Mouse (Mus musculus) layer of hippocampus, postnatal 36 days (tissue): ENCODE results near the gene Afap1. TPM values are rescaled to one million over a fixed set of nuclear protein-coding genes. Genes with fewer than 3 reads are reported as not detected.

Experiments used
- DNase-seq, 2 experiments: peaks; one replicate each; pipeline ENCODE4 v3.0.0; 2022
- total RNA-seq, 2 experiments: library from RNA; stranded (reverse); gene quantifications; 2 replicates each; pipeline ENCODE4 v1.2.3; 2021

Gene Afap1
- total RNA-seq, 2 experiments from 2014 or later = 29.1 to 30.0 TPM

DNA sequence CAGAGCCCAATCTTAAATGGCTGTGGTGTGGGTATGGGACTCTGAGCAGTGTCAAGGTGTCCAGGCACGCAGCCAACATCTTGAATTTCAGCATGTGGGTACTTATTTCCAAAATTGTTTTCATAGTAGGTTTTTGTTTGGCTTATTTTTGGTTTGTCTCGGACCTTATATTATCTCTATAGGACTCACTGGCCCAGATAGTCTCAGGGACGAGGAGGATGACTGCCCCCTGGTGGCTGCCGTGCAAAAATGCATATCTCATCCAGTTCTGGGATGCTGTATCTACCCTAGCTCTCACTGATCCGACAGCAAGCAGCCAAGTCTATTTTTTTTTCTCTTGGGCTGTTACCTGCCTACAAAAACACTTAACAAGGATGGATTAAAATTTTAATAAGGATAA, 82.6 kb downstream of the Afap1 start:
- DNase-seq = peak; percentile 51 to 61

DNA sequence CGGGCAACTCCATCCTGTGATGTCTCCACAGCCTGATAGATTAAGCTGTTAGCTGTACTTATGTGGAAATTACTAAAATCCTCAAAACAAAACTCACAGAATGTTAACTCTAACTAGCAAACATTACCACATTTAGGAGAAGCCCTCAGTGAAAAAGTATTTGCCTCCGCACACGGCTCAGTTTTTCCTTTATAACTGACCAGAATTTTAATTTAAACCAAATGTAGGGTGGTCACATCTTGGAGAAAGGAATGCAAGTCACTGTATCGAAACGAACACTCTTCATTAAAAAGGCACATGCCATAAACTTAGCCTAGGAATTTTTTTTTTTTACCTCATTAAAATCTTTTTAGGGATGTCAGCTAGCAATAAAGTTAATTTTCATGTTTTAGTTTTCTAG, 87.4 kb downstream of the Afap1 start:
- DNase-seq = no peak

DNA sequence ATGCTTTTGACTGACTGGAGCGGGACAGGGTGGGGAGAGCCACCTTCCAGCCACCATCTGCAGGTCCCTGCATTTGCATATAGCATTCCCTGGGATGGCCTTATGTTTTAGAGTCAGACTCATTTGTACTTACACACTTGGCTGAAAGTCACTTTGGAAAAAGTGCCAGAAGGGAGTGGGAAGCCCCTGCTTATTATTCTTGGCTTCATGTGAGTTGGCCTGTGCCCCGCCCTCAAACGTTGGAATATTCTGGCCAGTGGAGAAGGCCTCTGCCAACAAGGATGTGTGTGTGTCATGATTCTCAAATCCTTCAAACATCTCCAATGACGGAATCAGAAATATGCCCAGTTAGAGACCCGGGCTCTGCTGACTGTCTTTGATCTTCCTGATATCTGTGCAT, 88.2 kb downstream of the Afap1 start:
- no peak for DNase-seq

DNA sequence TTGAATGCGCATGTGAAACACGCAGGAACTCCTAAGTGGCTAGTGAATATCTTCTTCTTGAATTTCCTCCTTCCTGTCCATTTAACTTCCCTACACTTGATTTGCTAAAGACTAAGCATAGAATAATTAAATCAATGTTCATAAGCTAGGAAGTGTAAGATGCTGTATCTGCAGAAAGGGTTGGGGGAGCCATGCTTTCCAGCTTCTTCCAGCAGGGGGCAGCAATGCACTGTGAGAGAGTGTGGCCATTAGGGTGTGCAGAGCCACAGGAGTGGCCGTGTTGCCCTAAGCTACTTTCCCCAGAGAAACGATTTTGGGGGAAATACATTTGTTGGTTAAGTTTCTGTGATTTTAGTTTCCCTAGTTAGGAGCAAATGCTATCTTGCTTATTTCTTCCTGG, 88.9 kb downstream of the Afap1 start:
- peak; percentile 80 to 84 for DNase-seq

DNA sequence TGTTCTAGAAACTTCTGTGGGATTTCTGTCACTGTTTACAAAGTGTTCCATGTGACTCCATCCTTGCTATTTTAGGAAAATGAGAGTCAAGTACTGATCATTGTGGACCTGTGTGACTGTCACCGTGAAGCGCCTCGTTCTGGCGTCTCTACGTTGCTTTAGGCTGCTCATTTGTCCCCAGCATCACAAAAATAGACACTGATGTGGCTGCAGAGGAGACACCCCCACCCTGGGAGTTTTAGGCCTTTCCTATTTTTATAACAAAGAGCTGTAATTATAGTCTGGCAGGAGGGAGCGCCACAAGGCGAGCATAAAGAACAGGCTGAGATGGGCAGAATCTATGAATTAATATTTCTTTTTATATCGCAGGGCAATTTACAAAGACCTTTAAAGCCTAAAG, 92.5 kb downstream of the Afap1 start:
- no peak for DNase-seq

DNA sequence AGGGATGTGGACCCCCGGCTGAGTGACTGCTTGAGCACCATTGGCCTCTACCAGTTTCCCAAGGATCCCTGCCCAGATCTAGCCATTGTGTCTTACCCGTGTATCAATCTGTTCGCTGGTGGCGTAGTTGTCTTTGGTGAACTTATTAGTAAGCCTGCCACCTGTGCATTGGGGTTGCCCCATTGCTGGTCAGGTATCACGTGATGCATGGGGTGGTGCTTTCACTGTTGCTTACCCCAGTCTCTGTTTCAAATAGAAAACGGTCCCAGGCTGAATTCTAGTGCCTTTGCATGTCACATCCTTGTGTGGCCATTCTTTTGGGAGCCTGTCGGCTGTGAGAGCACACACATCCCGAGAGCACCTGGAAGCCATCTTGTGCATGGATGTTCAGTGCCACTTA, 95.0 kb downstream of the Afap1 start:
- DNase-seq = no peak

DNA sequence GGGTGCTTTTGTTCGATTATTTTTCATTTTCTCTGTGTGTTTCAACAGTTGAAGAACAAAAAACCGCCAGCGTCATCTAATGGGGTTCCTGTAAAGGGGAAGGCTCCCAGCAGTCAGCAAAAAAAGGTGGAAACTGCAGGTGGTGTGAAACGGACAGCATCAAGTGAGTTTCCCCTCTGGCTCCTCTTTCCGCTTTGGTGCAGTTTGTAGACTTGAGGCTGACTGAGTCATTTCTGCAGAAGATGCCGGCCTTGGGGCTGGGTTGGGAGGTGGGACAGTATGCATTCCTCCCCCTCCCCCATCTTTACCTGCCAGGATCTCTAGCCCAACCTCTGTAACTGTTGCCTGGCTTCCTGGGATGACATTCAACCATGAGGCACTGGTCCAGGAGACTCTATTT, 96.4 kb downstream of the Afap1 start:
- no peak for DNase-seq

DNA sequence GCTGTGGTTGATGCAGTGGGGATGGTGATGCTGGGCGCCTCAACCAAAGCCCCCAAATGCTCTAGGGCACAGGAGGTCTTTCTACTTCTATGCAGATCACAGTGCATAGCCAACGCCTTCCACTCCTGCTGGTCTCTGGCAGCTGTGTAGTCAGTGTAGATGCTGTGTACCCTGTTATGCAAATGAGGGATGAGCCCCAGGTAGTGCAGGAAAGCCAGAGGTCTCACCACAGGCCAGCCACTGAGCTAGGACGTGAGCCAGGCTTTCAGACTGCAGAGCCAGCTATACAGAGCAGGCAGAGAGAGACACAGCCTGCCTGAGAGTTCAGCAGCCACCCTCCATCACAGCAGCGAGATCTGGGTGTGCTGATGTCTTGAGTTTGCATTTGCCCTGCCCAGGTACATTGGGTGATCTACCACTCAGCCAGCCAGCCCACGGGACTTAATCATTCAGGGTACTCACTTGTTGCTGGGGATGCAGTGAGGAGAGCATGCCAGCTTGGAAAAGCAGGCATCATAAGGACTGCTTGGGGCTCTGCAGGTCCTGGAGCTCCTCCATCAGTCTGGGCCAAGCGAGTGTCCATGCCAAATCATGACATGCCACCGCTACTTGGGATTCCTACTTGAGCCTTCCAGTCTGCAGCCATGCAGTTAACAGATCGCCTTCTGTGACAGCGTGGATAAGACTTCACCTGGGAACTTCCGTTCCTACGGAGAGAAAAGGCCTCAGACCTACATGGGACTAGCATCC, 97.0 kb downstream of the Afap1 start:
- DNase-seq = no peak

DNA sequence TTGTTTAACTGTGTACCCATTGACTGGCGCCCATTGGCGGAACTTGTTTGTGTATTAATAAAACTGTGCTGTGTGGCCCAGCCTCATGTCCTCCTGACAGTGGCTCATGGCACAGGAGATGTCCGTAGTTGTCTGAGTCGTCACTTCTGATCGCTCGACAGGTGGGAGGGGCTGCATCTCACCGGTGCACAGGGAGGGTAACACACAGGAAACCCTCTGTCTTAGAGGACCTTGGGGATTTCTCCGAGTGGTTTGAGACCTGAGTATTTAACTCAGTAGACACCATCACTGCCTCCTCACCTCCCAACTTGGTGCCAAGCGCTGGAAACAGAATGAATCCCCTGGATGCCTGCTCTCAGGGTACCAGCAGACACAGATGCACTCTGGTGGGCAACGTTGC, 110.7 kb downstream of the Afap1 start:
- DNase-seq = no peak

DNA sequence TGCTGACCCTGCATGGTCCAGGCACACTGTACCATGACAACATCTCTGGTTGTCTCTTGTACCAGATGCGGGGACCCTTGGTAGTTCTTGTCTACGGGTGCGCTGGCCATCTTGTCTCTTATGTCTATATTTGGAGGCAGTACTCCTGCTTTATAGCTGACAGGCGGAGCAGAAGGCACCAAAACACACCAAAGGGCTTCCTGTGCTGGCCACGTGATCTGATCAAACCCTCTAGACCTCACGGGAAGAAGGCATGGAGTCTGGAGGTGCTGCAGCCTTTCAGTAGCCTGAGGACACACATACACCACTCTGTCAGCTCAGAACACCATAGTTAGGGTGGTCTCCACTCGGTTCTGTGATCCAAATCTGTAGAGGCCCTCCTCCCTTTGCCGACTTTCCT, 113.0 kb downstream of the Afap1 start:
- no peak for DNase-seq

DNA sequence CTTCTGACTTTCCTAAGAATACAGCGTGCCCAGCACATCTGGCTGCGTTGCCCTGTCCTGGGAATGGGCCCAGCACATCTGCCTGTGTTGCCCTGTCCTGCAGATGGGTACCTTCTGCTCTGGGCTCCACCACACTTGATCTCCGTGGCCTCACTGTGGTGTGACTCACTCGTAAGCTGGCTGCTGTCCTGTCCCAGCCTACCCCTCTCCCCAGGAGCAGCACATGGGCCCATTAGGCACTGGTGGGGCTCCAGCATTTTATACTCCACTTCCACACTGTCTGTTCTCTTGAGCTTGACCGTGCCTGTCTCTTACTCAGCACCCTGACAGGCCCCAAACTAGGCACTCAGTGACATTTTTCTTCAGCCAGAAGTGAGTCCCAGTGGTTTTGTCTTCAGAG, 113.5 kb downstream of the Afap1 start:
- no peak for DNase-seq

DNA sequence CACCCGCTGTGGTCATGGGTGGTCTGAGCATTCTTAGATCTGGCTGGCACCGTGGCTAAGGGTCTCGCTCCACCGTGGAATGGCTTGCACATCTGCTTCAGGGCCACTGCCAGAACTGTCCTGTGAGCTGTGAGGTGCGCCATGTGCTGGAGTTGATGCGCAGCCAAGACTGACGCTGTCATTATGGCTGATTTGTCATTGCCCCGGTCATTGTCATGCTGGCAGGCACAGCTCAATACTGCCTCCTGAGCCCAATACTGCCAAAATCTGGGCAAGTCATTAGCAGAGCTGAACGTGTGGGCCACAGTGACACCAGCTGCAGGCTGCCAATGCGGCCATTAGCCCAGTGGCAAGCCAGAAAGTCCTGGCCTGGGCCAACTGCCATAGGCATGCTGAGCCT, 114.5 kb downstream of the Afap1 start:
- DNase-seq = peak; percentile 15 to 33

DNA sequence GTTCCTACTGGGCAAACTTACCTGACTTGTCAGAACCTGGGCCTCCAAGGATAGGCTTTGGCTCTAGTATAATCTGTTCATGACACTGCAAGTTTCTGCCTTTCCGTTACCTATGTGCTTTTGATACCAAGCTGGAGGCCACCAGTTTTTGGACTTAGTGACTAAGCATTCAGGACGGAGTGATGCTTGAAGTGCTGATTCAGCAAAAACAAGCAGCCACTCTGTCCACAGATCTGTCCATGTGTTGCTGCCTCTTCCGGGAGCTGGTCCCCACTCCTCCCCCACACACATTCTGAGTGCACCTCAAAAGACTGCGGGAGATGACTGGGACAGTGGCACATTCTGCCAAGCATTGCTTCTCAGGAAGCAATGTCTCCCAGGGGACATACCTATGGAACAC, 116.3 kb downstream of the Afap1 start:
- DNase-seq = no peak

DNA sequence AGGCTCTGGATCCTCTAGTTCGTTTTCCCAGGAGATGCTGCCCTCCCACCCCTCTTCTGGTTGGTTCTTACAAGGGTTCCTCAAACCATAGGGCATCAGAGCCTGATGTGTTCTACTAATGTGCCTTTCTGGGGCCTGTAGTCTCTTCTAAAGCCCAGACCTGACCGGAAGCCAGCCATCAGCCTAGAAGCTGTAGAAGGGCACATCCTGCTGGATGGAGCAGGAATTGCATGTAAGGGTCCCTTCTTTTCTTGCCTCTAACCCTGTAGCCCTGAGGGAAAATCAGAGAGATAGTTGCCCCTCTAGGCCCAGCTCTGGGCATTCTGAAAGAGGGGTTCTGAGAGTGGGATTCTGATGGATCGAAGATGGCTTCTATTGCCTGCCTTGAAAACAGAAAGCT, 125.2 kb downstream of the Afap1 start:
- DNase-seq = no peak

DNA sequence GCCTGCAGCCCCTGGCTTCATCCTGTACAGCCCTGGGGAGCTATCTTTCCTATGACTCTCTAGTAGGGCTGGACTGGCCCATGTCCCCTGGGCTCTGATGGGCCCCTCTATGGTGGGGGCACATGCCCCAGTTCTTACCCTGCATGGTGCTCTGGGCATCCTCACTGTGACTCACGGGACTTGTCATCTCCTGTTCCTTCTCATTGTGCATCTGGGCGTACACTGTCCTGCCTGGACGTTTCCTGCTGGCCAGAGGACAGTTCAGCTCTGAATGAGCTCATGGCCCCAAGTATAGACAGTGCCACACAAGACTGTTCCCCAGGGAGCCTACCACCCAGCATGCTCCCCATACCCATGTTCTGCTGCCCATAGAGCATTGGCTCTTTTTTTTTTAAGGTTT, 128.0 kb downstream of the Afap1 start:
- no peak for DNase-seq

DNA sequence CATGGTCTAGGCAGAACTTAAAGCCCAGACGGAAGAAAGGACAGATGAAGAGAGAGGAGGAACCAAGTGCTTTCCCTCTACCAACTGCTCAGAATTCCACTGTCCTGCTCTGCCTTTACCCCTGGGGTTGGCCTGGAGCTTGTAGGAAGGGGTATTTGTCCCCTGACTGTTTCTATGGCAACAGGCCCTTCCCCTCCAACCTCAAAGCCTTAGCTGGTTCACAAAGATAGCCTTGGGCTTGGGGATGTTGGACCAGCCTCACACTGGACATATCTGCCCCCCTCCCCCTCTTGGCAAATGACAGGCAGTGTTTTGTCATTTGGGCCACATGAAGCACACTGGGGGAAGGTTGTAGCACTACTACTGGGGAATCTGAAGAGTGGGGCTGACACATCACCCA, 129.2 kb downstream of the Afap1 start:
- DNase-seq = no peak

DNA sequence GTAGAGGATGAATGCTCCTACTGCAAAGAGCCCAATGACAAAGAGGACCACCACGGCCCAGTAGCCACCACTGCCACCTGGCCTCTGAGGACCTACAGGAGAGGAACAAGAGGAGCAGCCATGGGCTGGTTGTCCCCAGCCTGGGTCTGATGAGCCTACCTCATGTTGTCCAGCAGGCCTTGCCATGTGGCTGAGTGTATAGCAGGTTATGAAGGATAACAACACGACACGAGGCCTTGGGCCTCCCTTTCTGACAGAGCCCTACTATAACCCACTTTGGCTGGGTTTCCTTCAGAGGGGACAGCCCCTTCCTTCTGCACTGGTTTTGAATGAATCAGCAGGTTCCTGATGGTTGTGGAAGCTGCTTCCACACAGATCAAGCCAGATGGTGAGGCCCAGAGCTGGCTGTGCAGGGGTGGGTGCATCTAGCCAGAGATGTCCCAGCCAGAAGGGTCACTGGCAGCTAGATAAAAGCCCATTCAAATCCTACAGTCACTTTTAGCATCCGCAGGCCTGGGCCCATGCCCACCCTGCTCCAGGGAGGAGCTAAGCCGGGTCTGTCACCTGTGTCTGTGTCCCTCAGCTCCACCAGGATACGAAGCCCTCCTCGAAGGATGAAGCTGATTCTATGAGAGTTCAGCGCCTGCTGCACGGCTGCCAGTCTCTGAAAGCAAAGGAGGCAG, 131.0 kb downstream of the Afap1 start:
- peak in 1 of 2 experiments; percentile 13 for DNase-seq

DNA sequence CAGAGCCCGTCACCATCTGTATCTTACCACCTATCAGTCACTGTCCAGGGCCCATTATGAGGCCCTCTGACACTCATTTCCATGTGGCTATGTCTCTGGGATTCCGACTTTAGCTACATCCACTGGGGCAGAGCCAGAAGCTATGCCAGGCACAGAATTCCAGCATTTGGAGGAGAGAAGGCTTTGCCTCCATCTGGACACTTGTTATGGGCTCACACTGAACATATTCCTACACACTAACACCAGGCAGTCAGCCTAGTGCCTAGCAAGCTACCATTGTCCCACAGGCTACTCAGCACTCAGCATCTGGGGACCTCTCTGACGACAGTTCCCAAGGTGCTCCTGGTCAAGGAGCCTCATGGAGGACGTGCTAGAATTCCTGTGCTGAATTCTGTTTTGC, 132.0 kb downstream of the Afap1 start:
- DNase-seq = no peak

DNA sequence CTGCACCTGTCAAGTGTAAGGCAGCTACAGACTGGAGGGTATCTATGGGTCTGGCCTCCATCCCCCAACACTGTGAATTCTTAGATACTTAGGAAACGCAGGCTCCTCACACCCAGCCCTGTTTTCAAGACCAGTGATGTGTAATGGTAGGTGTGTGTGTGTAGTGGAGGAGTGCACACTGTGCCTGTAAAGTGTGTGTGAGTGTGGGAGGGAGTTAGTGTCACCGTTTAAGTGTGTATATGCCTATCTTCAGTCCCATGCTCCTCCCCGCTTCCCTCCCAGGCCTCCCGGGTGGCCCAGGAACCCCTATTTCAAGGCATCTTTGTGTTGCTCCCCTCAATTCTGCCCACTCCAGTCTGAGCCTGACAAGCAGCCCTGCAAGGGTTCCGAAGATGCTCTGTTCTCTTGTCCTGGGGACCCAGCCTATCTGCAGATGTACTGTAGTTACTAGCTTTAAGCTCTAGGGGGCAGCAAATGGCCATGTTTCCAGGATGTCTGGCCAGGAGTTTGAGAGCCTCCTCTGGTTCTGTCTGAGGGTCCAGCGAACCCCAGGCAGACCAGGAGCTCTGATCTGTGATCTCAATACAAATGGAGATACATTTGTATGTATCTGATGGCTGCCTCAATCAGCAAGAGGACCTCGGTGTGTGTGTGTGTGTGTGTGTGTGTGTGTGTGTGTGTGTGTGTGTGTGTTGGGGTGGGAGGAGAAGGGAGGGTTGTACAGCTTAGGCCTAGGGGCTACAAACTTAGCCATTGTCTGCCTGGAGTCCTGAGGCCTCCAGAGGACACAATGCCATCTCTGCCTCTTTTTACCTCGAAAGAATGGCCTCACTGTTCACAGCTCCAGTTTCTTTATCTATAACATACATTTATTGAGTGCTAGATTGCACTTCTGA, 140.7 kb downstream of the Afap1 start:
- DNase-seq = peak in 1 of 2 experiments; percentile 54

DNA sequence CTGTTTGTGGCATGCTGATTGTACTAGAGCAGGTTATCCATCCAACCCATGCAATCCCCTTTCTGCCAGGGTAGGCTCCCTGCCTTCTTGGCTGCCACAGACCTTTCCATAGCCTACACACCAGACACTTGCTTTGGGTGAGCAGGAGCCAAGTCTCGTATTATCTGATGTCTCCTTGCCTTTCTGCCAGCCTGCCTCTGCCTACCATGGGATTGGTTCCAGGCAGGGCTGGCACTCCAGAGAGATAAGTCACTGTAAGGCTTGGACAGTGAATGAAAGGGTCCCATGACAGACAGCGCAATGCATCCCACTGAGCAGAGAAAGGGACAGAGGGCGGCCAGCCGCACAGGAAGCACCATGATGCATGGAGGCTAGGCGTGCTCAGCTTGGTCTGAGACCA, 146.5 kb downstream of the Afap1 start:
- DNase-seq = no peak

DNA sequence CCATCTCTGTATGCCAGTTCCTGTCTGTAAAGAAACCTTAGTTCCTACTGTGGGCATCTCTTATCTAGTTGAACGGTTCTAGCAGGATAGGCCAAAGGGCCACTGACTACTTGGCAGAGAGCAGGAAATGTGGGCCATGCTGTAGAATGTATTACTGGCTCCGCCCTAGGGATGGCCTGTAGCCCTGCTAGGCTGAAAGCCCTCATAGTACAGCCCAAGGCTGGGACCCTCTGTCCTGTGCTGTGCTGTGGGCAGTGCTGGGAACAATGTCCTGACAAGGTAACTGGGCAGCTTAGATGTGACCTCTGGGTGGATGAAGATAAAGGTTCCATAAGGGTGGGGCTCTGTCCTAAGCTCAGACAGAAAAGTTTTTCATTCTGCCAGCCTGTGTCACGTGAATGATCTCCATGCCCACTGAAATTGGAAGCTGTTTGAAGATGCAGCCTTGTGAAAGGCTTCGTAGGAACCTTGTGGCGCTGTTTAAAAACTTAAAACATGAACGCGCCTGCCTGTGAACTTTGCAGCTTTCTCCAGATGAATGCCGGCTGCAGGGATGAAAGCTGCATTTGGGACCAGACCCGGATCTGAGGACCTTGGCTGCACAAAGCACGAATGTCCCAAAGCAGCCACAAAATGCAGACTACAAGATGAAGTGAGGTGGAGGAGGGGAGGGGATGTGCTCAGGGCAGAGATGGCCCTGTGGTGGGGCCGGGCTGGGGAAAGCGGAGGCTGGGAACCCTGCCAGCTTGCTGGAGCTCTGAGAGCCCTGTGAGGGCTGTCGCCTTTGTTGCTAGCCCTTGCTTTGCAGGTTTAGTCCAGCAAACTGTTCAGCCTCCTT, 147.5 kb downstream of the Afap1 start:
- no peak for DNase-seq

DNA sequence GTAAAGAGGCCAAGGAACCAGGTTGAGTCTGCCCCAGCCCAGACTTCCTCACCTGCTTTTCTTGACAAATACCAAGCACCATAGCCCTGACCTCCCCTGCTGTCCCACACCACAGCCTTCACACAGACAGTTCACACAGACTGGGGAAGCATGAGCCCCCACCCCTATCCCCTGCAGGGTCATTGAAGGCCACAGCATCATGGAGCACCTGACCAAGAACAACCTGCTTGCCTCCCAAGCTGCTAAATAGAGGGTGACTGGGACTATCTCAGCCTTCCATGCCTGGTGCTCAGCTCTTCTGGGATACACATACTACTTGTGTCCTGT, 148.1 kb downstream of the Afap1 start:
- DNase-seq = no peak

DNA sequence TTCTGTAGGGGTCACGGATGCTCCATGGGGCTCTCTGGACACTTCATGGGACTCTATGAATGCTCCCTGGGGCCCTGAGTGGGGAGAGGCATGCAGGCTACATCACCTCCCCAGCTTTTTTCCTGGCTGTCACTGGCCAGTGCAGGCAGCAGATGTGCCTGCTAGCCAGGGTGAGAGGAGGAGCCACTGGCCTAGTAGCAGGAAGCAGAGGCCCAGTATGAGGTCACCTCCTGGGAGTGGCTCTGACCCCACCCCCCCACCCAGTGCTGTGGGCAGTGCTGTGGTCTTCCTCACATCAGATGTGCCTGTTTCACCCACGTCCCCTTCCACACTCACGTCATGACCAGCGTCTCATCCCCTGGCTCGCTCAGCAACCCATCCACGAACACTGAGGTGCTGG, 148.6 kb downstream of the Afap1 start:
- no peak for DNase-seq
